Mouse (Mus musculus) G1E (cell line): ENCODE measurements around the gene Tubb4b.

Experiments
- CTCF ChIP-seq: IDR thresholded peaks from 2 replicates; pipeline ENCODE4 v1.5.1; 2012; ENCODE audit warnings: low read depth, low read length, inconsistent platforms, mixed read lengths
- POLR2AphosphoS5 ChIP-seq: IDR thresholded peaks from 2 replicates; pipeline ENCODE4 v1.6.1; 2012; ENCODE audit warnings: low read depth, low read length, inconsistent platforms; ENCODE audit not compliant: insufficient replicate concordance
- TAL1 ChIP-seq: conservative IDR thresholded peaks from 2 replicates; pipeline ENCODE4 v1.6.1; 2012; ENCODE audit warnings: low read depth, low read length, inconsistent platforms, mixed read lengths

DNA sequence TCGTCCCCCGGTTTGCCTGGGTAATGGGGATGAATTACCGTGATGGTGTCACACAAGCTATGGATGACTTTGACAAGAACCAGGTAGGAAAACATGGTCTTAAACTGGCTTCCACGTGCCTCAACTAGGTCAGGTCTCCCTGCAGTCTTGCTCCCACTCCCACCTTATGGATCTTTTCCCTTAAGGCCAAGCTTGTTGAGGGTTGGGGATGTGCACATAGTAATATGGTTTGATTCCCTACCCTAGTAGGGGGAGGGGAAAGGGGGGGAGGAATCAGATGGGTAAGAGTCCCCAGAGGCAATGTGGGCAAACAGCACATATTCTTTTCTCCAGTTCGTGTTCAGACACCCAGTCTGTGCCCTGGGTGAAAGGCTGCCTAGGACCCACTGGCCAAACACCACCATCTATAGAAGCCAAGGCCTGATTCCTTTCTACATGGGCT lies 3.1 kb downstream of the Tubb4b start:
- TF ChIP-seq CTCF (no peak), TAL1 (no peak), POLR2AphosphoS5 (peak; percentile 89; the same call in 1 of the 2 replicates)
